Mouse (Mus musculus): ENCODE data around the gene Aspn. TPM values are rescaled to one million over a fixed set of nuclear protein-coding genes. Genes with fewer than 3 reads are reported as not detected.
"Not testable (repeated sequence)": the region's sequence is repeated elsewhere in the genome, so short reads cannot be mapped to it uniquely, and the experiment has no call there.

Aspn gene
- polyA plus RNA-seq, 1 experiment from 2014 or later: 6.5 TPM

- WGBS: 73% methylated on average over 2 of the region's 2 CpGs
- H3K36me3 ChIP-seq; ATAC-seq (ENCODE audit: low FRiP score); H3K9me3 ChIP-seq (replicated peaks); H3K4me1 ChIP-seq; H3K27me3 ChIP-seq (replicated peaks); H3K9ac ChIP-seq (replicated peaks); H3K4me2 ChIP-seq; H3K4me3 ChIP-seq (replicated peaks); H3K27ac ChIP-seq (replicated peaks): not testable (repeated sequence)
Observed at GRCm38 (mm10) chr13:49602541-49602940, 58.3 kb downstream of the Aspn start.

GRCm38 (mm10) chr13:49603603-49604002 lies 59.4 kb downstream of the Aspn start:
- Histone ChIP-seq H3K4me3 (replicated peaks) (no peak overlapping the region), H3K4me2 (no peak overlapping the region), H3K36me3 (no peaks in the 10 kb centered on the region), H3K4me1 (no peaks in the 10 kb centered on the region), H3K27ac (replicated peaks) (no peak overlapping the region), H3K9me3 (replicated peaks) (no peaks in the 10 kb centered on the region), H3K9ac (replicated peaks) (no peak overlapping the region), H3K27me3 (replicated peaks) (no peaks in the 10 kb centered on the region)
- no peak for ATAC-seq (ENCODE audit: low FRiP score)

DNA sequence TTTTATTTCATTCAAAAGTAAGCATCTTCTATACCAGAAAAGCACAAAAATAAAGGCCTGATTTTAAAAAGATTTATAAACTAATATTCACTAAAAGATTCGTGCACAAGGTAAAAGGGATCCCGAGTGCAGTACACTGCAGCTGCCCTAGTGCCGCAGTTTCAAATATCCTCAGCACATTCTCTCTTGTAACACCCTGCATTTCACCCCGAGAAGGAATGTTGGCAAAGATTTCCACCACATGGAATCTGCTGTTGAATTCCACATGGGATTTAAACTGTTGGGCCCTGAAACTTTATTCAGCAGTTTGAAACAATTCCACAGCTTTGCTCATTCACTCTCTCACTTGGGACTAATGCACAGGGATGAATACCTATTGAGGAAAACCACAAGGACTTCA lies 63.5 kb downstream of the Aspn start, which contains the start of gene Ogn:
Gene Ogn, plus strand, starts transcription at position 333 of the 400 bp plus-strand sequence.
- Histone ChIP-seq H3K27me3 (replicated peaks) (no peaks in the 10 kb centered on the region), H3K36me3 (no peaks in the 10 kb centered on the region), H3K4me1 (no peaks in the 10 kb centered on the region), H3K4me2 (no peak within 1 kb of the TSS), H3K4me3 (replicated peaks) (no peak within 1 kb of the TSS), H3K9ac (replicated peaks) (no peak within 1 kb of the TSS), H3K27ac (replicated peaks) (no peak within 1 kb of the TSS), H3K9me3 (replicated peaks) (no peaks in the 10 kb centered on the region)
- 81% methylated on average over 4 of the region's 4 CpGs for WGBS
- no peak for ATAC-seq (ENCODE audit: low FRiP score)

DNA sequence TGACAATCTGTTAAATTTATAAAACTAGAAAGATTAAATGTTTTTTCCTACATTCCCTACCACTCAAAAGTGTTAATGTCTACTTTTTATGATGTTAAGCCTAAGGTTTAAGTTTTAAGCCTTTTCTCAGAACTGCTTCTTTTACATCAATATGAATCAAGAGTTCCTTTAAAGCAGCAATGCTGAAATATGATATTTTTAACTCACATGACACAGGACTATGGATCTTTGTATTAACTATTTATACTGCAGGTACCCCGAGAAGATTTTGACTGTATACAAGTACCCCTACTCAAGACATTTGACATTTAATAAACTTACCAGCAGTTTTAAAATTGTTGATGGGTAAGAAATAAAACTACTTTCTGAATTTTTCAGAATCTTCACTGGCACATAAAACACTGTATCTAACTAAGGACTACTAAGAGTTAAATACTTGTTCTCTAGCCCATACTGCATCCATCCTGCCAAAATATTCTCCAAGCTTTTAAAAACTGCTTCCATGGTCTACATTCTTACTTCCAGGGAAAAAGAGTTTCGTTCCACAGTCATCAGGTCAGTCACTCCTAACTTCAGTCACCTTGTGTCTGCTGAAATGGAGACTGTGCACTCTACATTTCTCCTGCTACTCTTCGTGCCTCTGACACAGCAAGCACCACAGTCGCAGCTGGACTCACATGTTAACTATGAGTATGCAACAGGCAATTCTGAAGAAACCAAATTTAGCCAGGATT lies 64.5 kb downstream of the Aspn start:
- H3K4me2 ChIP-seq: no peak overlapping the region
- H3K27ac ChIP-seq (replicated peaks): no peak overlapping the region
- ATAC-seq (ENCODE audit: low FRiP score): no peak
- H3K36me3 ChIP-seq: no peaks in the 10 kb centered on the region
- WGBS: 90% methylated on average over 4 of the region's 4 CpGs
- no peaks in the 10 kb centered on the region for H3K4me1 ChIP-seq
- no peaks in the 10 kb centered on the region for H3K9me3 ChIP-seq (replicated peaks)
- no peak overlapping the region for H3K4me3 ChIP-seq (replicated peaks)
- no peak overlapping the region for H3K9ac ChIP-seq (replicated peaks)
- H3K27me3 ChIP-seq (replicated peaks): no peaks in the 10 kb centered on the region

DNA sequence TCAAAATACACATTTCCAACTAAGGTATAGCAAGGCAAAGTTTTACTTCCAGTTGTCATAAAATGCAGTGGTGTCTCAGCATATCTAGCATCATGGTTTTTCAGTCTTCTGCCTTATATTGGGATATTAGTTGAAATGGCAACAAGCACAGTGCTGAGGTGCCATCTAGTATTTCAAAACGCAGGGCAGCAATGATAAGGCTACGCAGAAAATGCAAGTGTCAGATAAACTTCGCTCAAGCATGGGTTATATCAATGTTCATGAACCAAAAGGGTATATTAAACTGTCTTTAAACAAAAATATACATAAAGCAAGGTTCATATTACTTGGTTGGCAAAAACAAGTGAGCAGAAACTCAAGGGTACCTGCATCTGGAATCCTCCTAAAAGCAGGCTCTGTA lies 72.8 kb downstream of the Aspn start:
- WGBS: 96% methylated on average over 3 of the region's 3 CpGs
- Histone ChIP-seq H3K4me1 (no peaks in the 10 kb centered on the region), H3K27me3 (replicated peaks) (no peaks in the 10 kb centered on the region), H3K4me3 (replicated peaks) (no peak overlapping the region), H3K9me3 (replicated peaks) (no peaks in the 10 kb centered on the region), H3K27ac (replicated peaks) (no peak overlapping the region), H3K36me3 (no peaks in the 10 kb centered on the region), H3K9ac (replicated peaks) (no peak overlapping the region), H3K4me2 (no peak overlapping the region)
- ATAC-seq (ENCODE audit: low FRiP score): no peak

Other genes starting within 250 kb of the Aspn start
- gene Fgd3, start 224.1 kb upstream of the Aspn start, polyA plus RNA-seq (2015; fragmentation: Nextera tagmentation; extraction: Ambion mirVana): 2.1 and 2.2 TPM in 2 replicates
- 28.3 and 30.3 TPM in 2 replicates for gene Bicd2, start 202.9 kb upstream of the Aspn start, polyA plus RNA-seq (2015; fragmentation: Nextera tagmentation; extraction: Ambion mirVana)
- gene Ippk, start 123.2 kb upstream of the Aspn start, polyA plus RNA-seq (2015; fragmentation: Nextera tagmentation; extraction: Ambion mirVana): 13.1 and 13.6 TPM in 2 replicates
- 0.58 and 0.72 TPM in 2 replicates for gene Tes3-ps, start 51.1 kb upstream of the Aspn start, polyA plus RNA-seq (2015; fragmentation: Nextera tagmentation; extraction: Ambion mirVana)
- gene Ecm2, start 39.6 kb upstream of the Aspn start, polyA plus RNA-seq (2015; fragmentation: Nextera tagmentation; extraction: Ambion mirVana): 1.9 and 2.2 TPM in 2 replicates
- 0.70 and 1.00 TPM in 2 replicates for gene Omd, start 38.0 kb downstream of the Aspn start, polyA plus RNA-seq (2015; fragmentation: Nextera tagmentation; extraction: Ambion mirVana)
- gene Ogn, start 63.6 kb downstream of the Aspn start, polyA plus RNA-seq (2015; fragmentation: Nextera tagmentation; extraction: Ambion mirVana): 17.8 and 20.1 TPM in 2 replicates
- 5.1 and 9.2 TPM in 2 replicates for gene Cenpp, start 108.3 kb downstream of the Aspn start, polyA plus RNA-seq (2015; fragmentation: Nextera tagmentation; extraction: Ambion mirVana)
- gene Nol8, start 108.6 kb downstream of the Aspn start, polyA plus RNA-seq (2015; fragmentation: Nextera tagmentation; extraction: Ambion mirVana): 15.6 and 16.7 TPM in 2 replicates
- 49.8 and 54.3 TPM in 2 replicates for gene Iars, start 137.7 kb downstream of the Aspn start, polyA plus RNA-seq (2015; fragmentation: Nextera tagmentation; extraction: Ambion mirVana)